In the genomic region with DNA sequence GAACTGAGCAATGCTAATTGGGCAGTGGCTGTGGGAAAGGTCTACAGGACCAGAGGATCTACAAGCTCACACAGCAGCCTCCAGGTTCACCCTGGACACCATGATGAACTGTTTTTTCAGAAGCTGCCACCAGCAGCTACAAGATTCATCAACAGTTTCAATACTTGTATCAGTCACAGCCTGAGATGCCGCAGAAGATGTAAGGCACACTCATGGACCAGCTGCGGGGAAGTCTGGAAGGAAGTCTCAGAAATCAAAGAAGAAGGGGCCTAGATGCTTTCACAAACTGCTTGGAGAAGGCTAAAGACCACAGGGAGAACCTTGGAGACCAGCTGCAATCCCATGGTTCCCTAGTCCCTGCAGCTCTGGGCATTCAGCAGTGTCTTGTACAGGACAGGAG, we compare ENCODE assay signal across 22 mouse cellular contexts. TPM values are rescaled to one million over a fixed set of nuclear protein-coding genes. Genes with fewer than 3 reads are reported as not detected.
DNase-seq lines count a peak whose midpoint lies in the region; ATAC-seq and TF ChIP-seq lines count a peak whose summit lies in the region.
"Had no signal": no experiment of that assay in that cellular context is flagged by ENCODE, and none has a peak within 500 bp of the region (broad histone marks: within the 10 kb centered on the region; RNA-seq: fewer than 3 reads in every experiment).

No protein-coding gene starts in this region.

- WGBS in liver, adult 2 months: 93% methylated on average over 2 of the region's 2 CpGs
- WGBS in liver, embryonic 13.5 days (ENCODE audit: insufficient replicate concordance): 87% methylated on average over 2 of the region's 2 CpGs

- no peak overlapping the region for H3K9ac ChIP-seq in liver, adult 2 months (ENCODE audit: low read depth, low read length)
- 0 out of 2 replicates have a peak overlapping the region, but pooled peaks have one; percentile 1 for H3K9ac ChIP-seq in CH12.LX (ENCODE audit: insufficient read depth, low read depth)
- H3K9ac ChIP-seq in liver, embryonic 13.5 days: no peak overlapping the region

- H3K4me1 ChIP-seq in erythroblast, embryonic 14.5 days (ENCODE audit: control insufficient read depth): peaks cover 16% of the 10 kb centered on the region
- peaks cover 18% of the 10 kb centered on the region for H3K4me1 ChIP-seq in liver, adult 2 months (ENCODE audit: control insufficient read depth, insufficient read depth, low read length)
- H3K4me1 ChIP-seq in CH12.LX (ENCODE audit: control insufficient read depth in 1 of 2, insufficient read depth in 2 of 2): peaks cover 4 to 21% of the 10 kb centered on the region in 2 experiments; a peak in 2 of 4 replicates
- H3K4me1 ChIP-seq in liver, embryonic 13.5 days (replicated peaks): peaks cover 19% of the 10 kb centered on the region

- DNase-seq in liver, adult 2 months (ENCODE audit: extremely low read depth, low read depth, low spot score): no peak
- DNase-seq in liver (no peak), CH12.LX (ENCODE audit: extremely low read depth) (no peak)
- DNase-seq in liver, embryonic 13.5 days: no peak
- no peak for DNase-seq in left cerebral cortex, adult 8-10 months (ENCODE audit: low spot score in 2 of 2)
- no peak for DNase-seq in urinary bladder, postnatal 25 days (ENCODE audit: low spot score)
- DNase-seq: cerebellum, adult 18-20 months; cerebellum, postnatal 36 days; gastrocnemius, postnatal 14 days; heart, adult 2 months; kidney, adult 2 months; kidney, postnatal 25 days; lung, adult 2 months; right cerebral cortex, postnatal 4 days; thymus, adult 2 months had no signal

- TF ChIP-seq EP300 in CH12.LX (IDR thresholded peaks at IDR 0.05; ENCODE audit: low read length): no peak

- in situ Hi-C loops in CH12.LX (cut with MboI; ENCODE audit: low pct_ligation_motif_present, low pct_unique_long_range_greater_than_20kb, low sequenced_read_pairs): loop anchor here (25.0 kb wide), 1 partner anchor 213 kb away; no protein-coding TSS in a partner anchor

- dilution Hi-C loops in CH12.LX (cut with MboI; ENCODE audit: extremely low pct_ligation_motif_present, extremely low pct_unique_long_range_greater_than_20kb, low sequenced_read_pairs): no loop called here

- H3K27me3 ChIP-seq in erythroblast, embryonic 14.5 days (ENCODE audit: control insufficient read depth): no peaks in the 10 kb centered on the region
- H3K27me3 ChIP-seq in liver, adult 2 months (ENCODE audit: control insufficient read depth, insufficient read depth, low read length): no peaks in the 10 kb centered on the region
- H3K27me3 ChIP-seq in CH12.LX (replicated peaks): no peaks in the 10 kb centered on the region
- H3K27me3 ChIP-seq in liver, embryonic 13.5 days: no peaks in the 10 kb centered on the region

- no peak for TF ChIP-seq POLR2A in liver, adult 2 months (IDR thresholded peaks at IDR 0.05; ENCODE audit: extremely low read depth, insufficient read depth, low read length)
- TF ChIP-seq POLR2A in CH12.LX (IDR thresholded peaks at IDR 0.05; ENCODE audit: low read depth, low read length): no peak

- peaks cover 24% of the 10 kb centered on the region; the same call in 1 of the 2 replicates for H3K79me2 ChIP-seq in liver, adult 2 months (ENCODE audit: control insufficient read depth, insufficient read depth, low read length)
- H3K79me2 ChIP-seq in CH12.LX (replicated peaks; ENCODE audit: control insufficient read depth, extremely low read depth, insufficient read depth, poor library complexity, severe bottlenecking): peaks cover 34% of the 10 kb centered on the region

- TF ChIP-seq CTCF in liver, adult 2 months (IDR thresholded peaks at IDR 0.05; ENCODE audit: low read depth, low read length): no peak
- TF ChIP-seq CTCF in CH12.LX (conservative IDR thresholded peaks at IDR 0.05 in 1 of 2, IDR thresholded peaks at IDR 0.05 in 1 of 2; ENCODE audit: low read depth in 2 of 2, low read length in 2 of 2): no peak

- H3K9me3 ChIP-seq in erythroblast, embryonic 14.5 days (ENCODE audit: control insufficient read depth, low read length): no peaks in the 10 kb centered on the region
- no peaks in the 10 kb centered on the region for H3K9me3 ChIP-seq in CH12.LX (replicated peaks; ENCODE audit: low read length)
- H3K9me3 ChIP-seq in liver, embryonic 13.5 days (replicated peaks): no peaks in the 10 kb centered on the region
- H3K9me3 ChIP-seq: hindbrain, embryonic 10.5 days; limb, embryonic 10.5 days had no signal

- H3K36me3 ChIP-seq in erythroblast, embryonic 14.5 days (ENCODE audit: control insufficient read depth): peaks cover 44% of the 10 kb centered on the region
- peaks cover 12% of the 10 kb centered on the region; the same call in 1 of the 2 replicates for H3K36me3 ChIP-seq in liver, adult 2 months (ENCODE audit: control insufficient read depth, insufficient read depth, low read length)
- H3K36me3 ChIP-seq in CH12.LX (replicated peaks in 1 of 2; ENCODE audit: control insufficient read depth in 1 of 2, insufficient read depth in 1 of 2, low read length in 1 of 2): peaks cover 22 to 30% of the 10 kb centered on the region in 2 experiments
- peaks cover 27% of the 10 kb centered on the region for H3K36me3 ChIP-seq in liver, embryonic 13.5 days

- H3K4me3 ChIP-seq in erythroblast, embryonic 14.5 days (replicated peaks): peak overlapping the region; percentile 79
- no peak overlapping the region for H3K4me3 ChIP-seq in liver, adult 2 months (ENCODE audit: insufficient read depth, low read depth, low read length)
- H3K4me3 ChIP-seq in CH12.LX (replicated peaks in 1 of 3; ENCODE audit: low read depth in 2 of 3, low read length in 2 of 3, poor library complexity in 1 of 3): no peak overlapping the region
- peak overlapping the region; percentile 97 for H3K4me3 ChIP-seq in liver, embryonic 13.5 days (replicated peaks)
- H3K4me3 ChIP-seq: heart, adult 2 months; limb, embryonic 10.5 days had no signal

- no peak for ATAC-seq in erythroblast, adult 5-6 weeks (replicated peaks; ENCODE audit: low FRiP score, poor library complexity, severe bottlenecking)
- no peak for ATAC-seq in liver, embryonic 13.5 days (ENCODE audit: low read depth)
- ATAC-seq: inflammation-experienced regulatory T-cells, adult 6 months; midbrain, embryonic 16.5 days had no signal

- no peak for TF ChIP-seq RAD21 in CH12.LX (IDR thresholded peaks at IDR 0.05; ENCODE audit: low read depth, low read length)

- no peak overlapping the region; the same call in 1 of the 2 replicates for H3K4me2 ChIP-seq in CH12.LX (ENCODE audit: insufficient read depth, low read depth, poor library complexity, severe bottlenecking)
- peak overlapping the region; percentile 81 for H3K4me2 ChIP-seq in liver, embryonic 13.5 days

- peak overlapping the region; percentile 1 for H3K27ac ChIP-seq in liver, adult 2 months (replicated peaks; ENCODE audit: insufficient read depth, low read depth, low read length)
- H3K27ac ChIP-seq in CH12.LX (ENCODE audit: insufficient read depth, low read depth): no peak overlapping the region
- H3K27ac ChIP-seq in liver, embryonic 13.5 days: no peak overlapping the region
- H3K27ac ChIP-seq: heart, adult 2 months; hindbrain, embryonic 10.5 days; limb, embryonic 10.5 days; macrophage had no signal

TF ChIP-seq in CH12.LX, 34 proteins besides CTCF, POLR2A, EP300 and RAD21:
- no peak for TF ChIP-seq BHLHE40 (IDR thresholded peaks at IDR 0.05; ENCODE audit: low read depth, low read length)
- no peak for TF ChIP-seq JUN (IDR thresholded peaks at IDR 0.05; ENCODE audit: insufficient read depth, low read depth, low read length)
- TF ChIP-seq E2F4 (IDR thresholded peaks at IDR 0.05; ENCODE audit: insufficient replicate concordance, low read depth, low read length): no peak
- TF ChIP-seq MYC (IDR thresholded peaks at IDR 0.05; ENCODE audit: low read depth, low read length): no peak
- TF ChIP-seq RCOR1 (conservative IDR thresholded peaks at IDR 0.05; ENCODE audit: low read depth, low read length): no peak
- TF ChIP-seq ZNF384 (IDR thresholded peaks at IDR 0.05; ENCODE audit: low read depth, low read length): no peak
- TF ChIP-seq ZC3H11A (IDR thresholded peaks at IDR 0.05; ENCODE audit: low read depth, low read length): no peak
- TF ChIP-seq IRF4 (IDR thresholded peaks at IDR 0.05; ENCODE audit: low read depth, low read length): no peak
- TF ChIP-seq JUND (conservative IDR thresholded peaks at IDR 0.05; ENCODE audit: low read depth, low read length): no peak
- no peak for TF ChIP-seq USF2 (conservative IDR thresholded peaks at IDR 0.05; ENCODE audit: low read depth, low read length)
- no peak for TF ChIP-seq SMC3 (IDR thresholded peaks at IDR 0.05; ENCODE audit: low read depth, low read length)
- TF ChIP-seq POLR2AphosphoS2 (IDR thresholded peaks at IDR 0.05; ENCODE audit: low read depth, low read length): no peak
- TF ChIP-seq NELFE (IDR thresholded peaks at IDR 0.05; ENCODE audit: low read depth, low read length): no peak
- no peak for TF ChIP-seq NRF1 (IDR thresholded peaks at IDR 0.05; ENCODE audit: low read depth, low read length)
- no peak for TF ChIP-seq GABPA (IDR thresholded peaks at IDR 0.05; ENCODE audit: insufficient replicate concordance, low read depth, low read length)
- no peak for TF ChIP-seq TCF12 (IDR thresholded peaks at IDR 0.05; ENCODE audit: low read depth, low read length)
- TF ChIP-seq MXI1 (IDR thresholded peaks at IDR 0.05; ENCODE audit: low read depth, low read length): no peak
- no peak for TF ChIP-seq ZMIZ1 (IDR thresholded peaks at IDR 0.05; ENCODE audit: low read depth, low read length)

RNA-seq across cellular contexts. Expression of a gene that starts 2.3 kb away (rescaled TPM):
- 1.7 TPM in 2 replicates for polyA plus RNA-seq in erythroblast, embryonic 14.5 days (2012)
- total RNA-seq in erythroblast, adult 5-6 weeks (2015; ENCODE audit: low replicate concordance): 66.9 and 78.2 TPM in 2 replicates
- total RNA-seq in erythroblast, adult 5-6 weeks (2017; ENCODE audit: low replicate concordance): 197 and 224 TPM in 2 replicates
- total RNA-seq in liver, adult 2 months (2014; rRNA removed): 28.6 and 40.9 TPM in 2 replicates
- polyA plus RNA-seq in liver, adult 2 months (2012; rRNA removed): 6.5 and 7.8 TPM in 2 replicates
- 23.5 and 23.8 TPM in 2 replicates for total RNA-seq in CH12.LX (2012; rRNA removed)
- 35.0 and 37.1 TPM in 2 replicates for total RNA-seq in CH12.LX (2014; rRNA removed)
- 37.6 and 38.5 TPM in 2 replicates for polyA plus RNA-seq in CH12.LX (2012; ENCODE audit: insufficient read length, low read depth)
- 27.3 and 34.2 TPM in 2 replicates for polyA plus RNA-seq in liver, embryonic 13.5 days (2015; fragmentation: Nextera tagmentation; extraction: Ambion mirVana)
- 10 to 100 TPM; 45.1 to 47.4 (median 45.9) TPM for total RNA-seq in left cerebral cortex, adult 8-10 months (2022)

Comparison
In these comparisons a context has a peak if more than half of its experiments do, and no peak if none do; other contexts are left out.
1. H3K4me3 ChIP-seq: peak in erythroblast, embryonic 14.5 days (single experiment) and liver, embryonic 13.5 days (single experiment); none in liver, adult 2 months (single experiment) and CH12.LX (0 of 3).